Mouse (Mus musculus): ENCODE results near the gene Fbxl7. TPM values are rescaled to one million over a fixed set of nuclear protein-coding genes. Genes with fewer than 3 reads are reported as not detected.

Gene Fbxl7
- polyA plus RNA-seq, 1 experiment from 2014 or later = 4.0 TPM

DNA sequence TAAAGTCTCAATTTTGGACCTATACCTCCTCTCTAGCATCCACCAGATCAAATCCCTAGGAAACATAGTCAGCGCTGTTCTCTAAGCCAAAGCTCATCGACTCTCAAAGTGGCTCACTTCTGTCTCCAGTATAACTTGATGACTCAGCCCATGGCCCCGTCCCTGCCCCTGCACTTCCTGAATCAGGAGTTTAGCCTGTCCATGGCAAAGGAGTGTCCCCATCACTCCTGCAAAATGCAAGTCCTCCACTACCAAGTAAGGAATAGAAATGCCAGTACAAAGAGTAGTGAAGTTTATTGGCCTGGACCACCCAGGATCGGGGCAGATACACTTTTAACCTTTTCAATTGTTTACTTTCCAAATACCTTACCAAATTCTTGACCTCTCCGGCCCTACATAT lies 91.3 kb downstream of the Fbxl7 start:
- Histone ChIP-seq H3K4me1 (no peaks in the 10 kb centered on the region), H3K27ac (no peak overlapping the region), H3K27me3 (replicated peaks) (no peaks in the 10 kb centered on the region), H3K4me3 (no peak overlapping the region), H3K4me2 (no peak overlapping the region), H3K36me3 (no peaks in the 10 kb centered on the region), H3K9me3 (replicated peaks) (no peaks in the 10 kb centered on the region), H3K9ac (no peak overlapping the region)
- no peak for ATAC-seq
- WGBS (ENCODE audit: insufficient replicate concordance) = 49% methylated on average over 5 of the region's 5 CpGs

GRCm38 (mm10) chr15:26799457-26800021 lies 95.8 kb downstream of the Fbxl7 start:
- Histone ChIP-seq H3K9ac (no peak overlapping the region), H3K4me3 (no peak overlapping the region), H3K27ac (no peak overlapping the region), H3K4me1 (no peaks in the 10 kb centered on the region), H3K36me3 (no peaks in the 10 kb centered on the region), H3K27me3 (replicated peaks) (no peaks in the 10 kb centered on the region), H3K4me2 (no peak overlapping the region), H3K9me3 (replicated peaks) (no peaks in the 10 kb centered on the region)
- ATAC-seq = no peak
- 51% methylated on average over 3 of the region's 3 CpGs for WGBS (ENCODE audit: insufficient replicate concordance)

- Histone ChIP-seq H3K27me3 (replicated peaks) (no peaks in the 10 kb centered on the region), H3K9ac (no peak overlapping the region), H3K4me3 (no peak overlapping the region), H3K9me3 (replicated peaks) (no peaks in the 10 kb centered on the region), H3K36me3 (no peaks in the 10 kb centered on the region), H3K4me1 (no peaks in the 10 kb centered on the region), H3K27ac (no peak overlapping the region), H3K4me2 (no peak overlapping the region)
- ATAC-seq = no peak
- 57% methylated on average over 2 of the region's 2 CpGs for WGBS (ENCODE audit: insufficient replicate concordance)
Observed at GRCm38 (mm10) chr15:26795937-26796336, 99.4 kb downstream of the Fbxl7 start.

GRCm38 (mm10) chr15:26795518-26795917 lies 99.9 kb downstream of the Fbxl7 start:
- no peak overlapping the region for H3K4me3 ChIP-seq
- H3K27ac ChIP-seq = no peak overlapping the region
- no peaks in the 10 kb centered on the region for H3K36me3 ChIP-seq
- no peak for ATAC-seq
- H3K9ac ChIP-seq = no peak overlapping the region
- H3K4me1 ChIP-seq = no peaks in the 10 kb centered on the region
- no peak overlapping the region for H3K4me2 ChIP-seq
- no peaks in the 10 kb centered on the region for H3K9me3 ChIP-seq (replicated peaks)
- H3K27me3 ChIP-seq (replicated peaks) = no peaks in the 10 kb centered on the region
- WGBS (ENCODE audit: insufficient replicate concordance) = 50% methylated on average over 6 of the region's 6 CpGs

- Histone ChIP-seq H3K9me3 (replicated peaks) (no peaks in the 10 kb centered on the region), H3K4me3 (no peak overlapping the region), H3K4me1 (no peaks in the 10 kb centered on the region), H3K27ac (no peak overlapping the region), H3K4me2 (no peak overlapping the region), H3K36me3 (no peaks in the 10 kb centered on the region), H3K9ac (no peak overlapping the region), H3K27me3 (replicated peaks) (no peaks in the 10 kb centered on the region)
- no peak for ATAC-seq
- 62% methylated on average over 6 of the region's 6 CpGs for WGBS (ENCODE audit: insufficient replicate concordance)
Observed at GRCm38 (mm10) chr15:26787148-26787547, 108.2 kb downstream of the Fbxl7 start.

- Histone ChIP-seq H3K9me3 (replicated peaks) (no peaks in the 10 kb centered on the region), H3K9ac (no peak overlapping the region), H3K27ac (no peak overlapping the region), H3K4me2 (no peak overlapping the region), H3K27me3 (replicated peaks) (no peaks in the 10 kb centered on the region), H3K4me3 (no peak overlapping the region), H3K4me1 (no peaks in the 10 kb centered on the region), H3K36me3 (no peaks in the 10 kb centered on the region)
- WGBS (ENCODE audit: insufficient replicate concordance) = 75% methylated on average over 3 of the region's 3 CpGs
- no peak for ATAC-seq
Observed at GRCm38 (mm10) chr15:26780557-26780956, 114.8 kb downstream of the Fbxl7 start.

DNA sequence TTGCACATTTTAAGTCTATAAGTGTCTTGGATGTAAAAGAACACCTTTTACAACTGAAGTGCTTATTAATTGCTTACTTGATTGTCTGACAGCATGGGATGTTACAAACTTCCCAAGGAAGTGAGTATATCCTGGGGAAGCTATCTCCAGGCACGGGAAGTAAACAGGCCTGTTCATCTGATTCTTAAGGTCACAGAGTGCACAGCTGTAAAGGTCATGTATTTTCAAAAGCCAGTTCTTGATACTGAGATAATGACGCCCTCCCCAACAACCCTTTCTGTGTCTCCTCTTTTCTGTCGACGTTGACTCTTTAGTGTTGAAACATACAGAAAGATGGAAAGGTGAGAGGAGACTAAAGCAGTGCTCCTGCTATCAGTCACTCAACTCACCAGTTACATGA lies 116.3 kb downstream of the Fbxl7 start:
- Histone ChIP-seq H3K9ac (no peak overlapping the region), H3K27ac (no peak overlapping the region), H3K4me1 (no peaks in the 10 kb centered on the region), H3K27me3 (replicated peaks) (no peaks in the 10 kb centered on the region), H3K9me3 (replicated peaks) (no peaks in the 10 kb centered on the region), H3K4me2 (no peak overlapping the region), H3K36me3 (no peaks in the 10 kb centered on the region), H3K4me3 (no peak overlapping the region)
- ATAC-seq = no peak
- WGBS (ENCODE audit: insufficient replicate concordance) = 43% methylated on average over 4 of the region's 4 CpGs

GRCm38 (mm10) chr15:26775720-26776119 lies 119.7 kb downstream of the Fbxl7 start:
- Histone ChIP-seq H3K4me2 (no peak overlapping the region), H3K4me1 (no peaks in the 10 kb centered on the region), H3K27me3 (replicated peaks) (no peaks in the 10 kb centered on the region), H3K9me3 (replicated peaks) (no peaks in the 10 kb centered on the region), H3K27ac (no peak overlapping the region), H3K4me3 (no peak overlapping the region), H3K9ac (no peak overlapping the region), H3K36me3 (no peaks in the 10 kb centered on the region)
- no peak for ATAC-seq

DNA sequence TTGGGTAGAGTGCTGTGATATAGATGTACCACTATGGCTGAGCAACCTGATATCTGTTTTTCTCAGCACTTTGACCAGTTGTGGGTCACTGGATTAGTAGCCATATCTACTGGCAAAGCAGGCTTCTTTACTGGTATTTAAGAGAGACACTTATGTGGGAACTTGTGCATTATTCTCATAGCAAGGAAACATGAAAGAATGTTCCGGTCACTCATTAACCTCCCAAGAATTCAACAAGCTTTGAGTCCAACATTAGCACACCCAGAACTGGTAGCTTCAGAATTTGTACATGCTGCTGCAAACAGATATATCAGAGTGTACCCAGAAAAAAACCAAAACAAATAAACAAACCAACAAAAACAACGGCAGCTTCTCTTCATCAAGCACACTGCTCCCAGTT lies 120.5 kb downstream of the Fbxl7 start:
- Histone ChIP-seq H3K4me3 (no peak overlapping the region), H3K4me1 (no peaks in the 10 kb centered on the region), H3K27ac (no peak overlapping the region), H3K9ac (no peak overlapping the region), H3K9me3 (replicated peaks) (no peaks in the 10 kb centered on the region), H3K36me3 (no peaks in the 10 kb centered on the region), H3K27me3 (replicated peaks) (no peaks in the 10 kb centered on the region), H3K4me2 (no peak overlapping the region)
- no peak for ATAC-seq
- 77% methylated on average over 2 of the region's 2 CpGs for WGBS (ENCODE audit: insufficient replicate concordance)

- Histone ChIP-seq H3K9ac (no peak overlapping the region), H3K4me3 (no peak overlapping the region), H3K27me3 (replicated peaks) (no peaks in the 10 kb centered on the region), H3K4me2 (no peak overlapping the region), H3K9me3 (replicated peaks) (no peaks in the 10 kb centered on the region), H3K4me1 (no peaks in the 10 kb centered on the region), H3K27ac (no peak overlapping the region), H3K36me3 (no peaks in the 10 kb centered on the region)
- no peak for ATAC-seq
- WGBS (ENCODE audit: insufficient replicate concordance) = 74% methylated on average over 4 of the region's 4 CpGs
Observed at GRCm38 (mm10) chr15:26761651-26762050, 133.7 kb downstream of the Fbxl7 start.

DNA sequence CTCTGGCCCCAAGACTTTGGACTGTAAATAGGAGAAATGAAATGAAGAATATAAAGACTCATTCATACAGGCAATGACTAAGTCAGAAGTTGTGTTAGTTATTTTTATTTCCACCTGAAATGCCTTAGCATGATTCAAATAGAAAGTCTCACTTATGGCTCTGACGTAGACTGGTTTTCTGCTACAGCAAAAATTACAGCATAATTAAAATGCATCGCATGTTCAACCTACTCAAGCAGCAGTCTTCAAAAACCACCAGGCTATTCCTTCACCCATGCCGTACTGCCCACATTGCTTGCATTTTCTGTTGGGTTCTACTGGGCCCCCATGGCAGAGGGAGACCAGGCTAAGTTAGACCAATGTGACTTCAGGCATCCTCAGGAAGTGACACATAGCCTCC lies 146.9 kb downstream of the Fbxl7 start:
- no peak overlapping the region for H3K4me2 ChIP-seq
- WGBS (ENCODE audit: insufficient replicate concordance) = 67% methylated on average over 3 of the region's 3 CpGs
- no peak overlapping the region for H3K4me3 ChIP-seq
- H3K27ac ChIP-seq = no peak overlapping the region
- H3K9me3 ChIP-seq (replicated peaks) = no peaks in the 10 kb centered on the region
- H3K36me3 ChIP-seq = no peaks in the 10 kb centered on the region
- no peaks in the 10 kb centered on the region for H3K4me1 ChIP-seq
- H3K9ac ChIP-seq = no peak overlapping the region
- H3K27me3 ChIP-seq (replicated peaks) = no peaks in the 10 kb centered on the region
- no peak for ATAC-seq

- WGBS (ENCODE audit: insufficient replicate concordance) = 55% methylated on average over 2 of the region's 2 CpGs
- no peaks in the 10 kb centered on the region for H3K27me3 ChIP-seq (replicated peaks)
- no peaks in the 10 kb centered on the region for H3K36me3 ChIP-seq
- no peak overlapping the region for H3K9ac ChIP-seq
- H3K4me1 ChIP-seq = no peaks in the 10 kb centered on the region
- no peak overlapping the region for H3K4me3 ChIP-seq
- no peak overlapping the region for H3K27ac ChIP-seq
- H3K9me3 ChIP-seq (replicated peaks) = no peaks in the 10 kb centered on the region
- no peak overlapping the region for H3K4me2 ChIP-seq
- no peak for ATAC-seq
Observed at GRCm38 (mm10) chr15:26732366-26732765, 163.0 kb downstream of the Fbxl7 start.

DNA sequence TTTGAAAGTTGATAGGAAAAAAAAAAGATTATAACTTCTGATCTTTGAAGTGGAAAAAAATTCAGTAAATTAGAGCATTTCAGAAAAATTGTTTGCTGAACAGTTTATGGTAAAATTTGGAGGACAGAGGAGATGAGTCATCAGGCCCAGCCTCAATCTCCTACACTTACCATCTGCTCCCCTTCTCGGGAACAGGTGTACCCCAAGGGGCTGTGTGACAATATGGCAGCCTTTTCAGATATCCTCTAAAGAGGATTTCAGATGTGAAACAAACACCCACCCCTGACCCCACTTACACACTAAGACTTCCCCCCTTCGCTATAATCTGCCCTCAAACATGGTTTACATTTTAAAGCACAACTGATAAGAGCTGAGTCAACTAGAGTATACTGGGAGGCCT lies 164.6 kb downstream of the Fbxl7 start:
- no peaks in the 10 kb centered on the region for H3K4me1 ChIP-seq
- no peaks in the 10 kb centered on the region for H3K36me3 ChIP-seq
- H3K27me3 ChIP-seq (replicated peaks) = no peaks in the 10 kb centered on the region
- no peak overlapping the region for H3K27ac ChIP-seq
- no peak for ATAC-seq
- no peaks in the 10 kb centered on the region for H3K9me3 ChIP-seq (replicated peaks)
- no peak overlapping the region for H3K4me2 ChIP-seq
- no peak overlapping the region for H3K9ac ChIP-seq
- WGBS (ENCODE audit: insufficient replicate concordance) = 31% methylated on average over 2 of the region's 2 CpGs
- H3K4me3 ChIP-seq = no peak overlapping the region
